Mouse (Mus musculus) heart, embryonic 11.5 days (tissue): ENCODE measurements around the gene Cpox. TPM values are rescaled to one million over a fixed set of nuclear protein-coding genes. Genes with fewer than 3 reads are reported as not detected.

Experiments used
- ATAC-seq: fragments of 200-750 bp; cut with Nextera tagmentation; replicated peaks from 2 replicates; pipeline ENCODE4 v1.8.0; 2017; ENCODE audit warnings: moderate library complexity; ENCODE audit not compliant: insufficient number of reproducible peaks, low FRiP score, low TSS enrichment
- H3K27ac ChIP-seq: fragments of 300-500 bp; sonication (generic); 2 replicates; pipeline ENCODE4 v1.5.1; 2014; ENCODE audit warnings: mild to moderate bottlenecking, low read depth, low read length
- H3K27me3 ChIP-seq: fragments of 300-500 bp; sonication (generic); 2 replicates; pipeline ENCODE4 v1.6.1; 2014; ENCODE audit warnings: mild to moderate bottlenecking, low read length, mixed read lengths; ENCODE audit not compliant: control insufficient read depth, insufficient read depth
- H3K36me3 ChIP-seq: fragments of 300-500 bp; sonication (generic); 2 replicates; pipeline ENCODE4 v1.6.1; 2014; ENCODE audit warnings: mild to moderate bottlenecking, low read length, moderate library complexity, mixed read lengths; ENCODE audit not compliant: control insufficient read depth, insufficient read depth
- H3K4me1 ChIP-seq: fragments of 300-500 bp; sonication (generic); 2 replicates; pipeline ENCODE4 v1.6.1; 2014; ENCODE audit warnings: low read length; ENCODE audit not compliant: control insufficient read depth, insufficient read depth
- H3K4me2 ChIP-seq: fragments of 300-500 bp; sonication (generic); 2 replicates; pipeline ENCODE4 v1.6.1; 2014; ENCODE audit warnings: mild to moderate bottlenecking, moderate library complexity
- H3K4me3 ChIP-seq: fragments of 300-500 bp; sonication (generic); 2 replicates; pipeline ENCODE4 v1.5.1; 2014; ENCODE audit warnings: low read depth, low read length
- H3K9ac ChIP-seq: fragments of 300-500 bp; sonication (generic); 2 replicates; pipeline ENCODE4 v1.6.1; 2014; ENCODE audit warnings: mild to moderate bottlenecking, low read depth, low read length, moderate library complexity
- H3K9me3 ChIP-seq: fragments of 300-500 bp; sonication (generic); replicated peaks from 2 replicates; pipeline ENCODE4 v1.6.1; 2016; ENCODE audit warnings: low read length; ENCODE audit not compliant: control insufficient read depth
- WGBS: fragments of 180-500 bp; shearing (Covaris S2); extraction: QIAGEN DNeasy Blood & Tissue Kit; methylation state at CpG from one replicate; pipeline ENCODE4 v1.1.7; 2014; ENCODE audit not compliant: insufficient replicate concordance; 5-methylcytosine and 5-hydroxymethylcytosine counted together
- polyA plus RNA-seq: library from polyadenylated mRNA; unstranded; fragments of >200 nt; fragmentation: Nextera tagmentation; extraction: Ambion mirVana; gene quantifications from 2 replicates; pipeline ENCODE4 v1.2.1, GENCODE M21; 2014

Cpox gene
- polyA plus RNA-seq, 1 experiment from 2014 or later = 67.7 TPM

DNA sequence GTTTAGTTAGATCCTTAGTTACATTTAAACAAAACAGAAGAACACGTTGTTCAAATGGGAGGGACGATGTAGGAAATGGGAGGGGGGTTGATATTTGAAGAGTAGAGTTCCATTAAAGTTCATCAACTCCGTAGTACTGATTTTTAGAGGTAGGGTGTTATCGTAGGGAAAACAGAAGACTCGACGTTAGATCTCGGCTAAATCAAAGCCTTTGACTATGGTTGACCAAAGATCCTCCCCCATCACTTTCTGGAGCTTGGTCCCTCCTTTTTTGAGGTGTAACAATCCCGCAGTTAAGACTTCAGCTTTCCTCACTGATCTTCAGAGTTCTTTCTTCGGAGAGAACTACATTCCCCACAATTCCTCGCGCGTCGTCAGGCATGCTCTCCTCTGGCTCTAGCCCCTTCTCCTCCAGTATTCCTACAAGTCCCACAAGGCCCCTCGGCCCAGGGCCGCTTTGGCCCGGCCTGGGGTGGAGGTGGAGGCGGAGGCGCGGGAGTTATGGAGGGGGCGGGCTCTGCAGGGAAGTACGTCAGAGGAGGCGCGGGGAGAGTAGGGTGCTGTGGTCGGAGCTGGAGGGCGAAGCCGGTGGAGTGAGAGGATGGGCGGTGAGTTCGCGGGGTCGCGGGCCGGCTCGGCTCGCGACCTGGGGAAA lies 57.5 kb downstream of the Cpox start, which contains the start of gene Cldnd1:
Gene Cldnd1, plus strand, starts transcription at position 434 of the 655 bp plus-strand sequence.
- H3K9me3 ChIP-seq = no peaks in the 10 kb centered on the region
- 2% methylated on average over 35 of the region's 35 CpGs for WGBS
- peaks cover 5% of the 10 kb centered on the region for H3K4me1 ChIP-seq
- peak within 1 kb of the TSS; percentile 83 for H3K9ac ChIP-seq
- peak; percentile 100 for ATAC-seq
- H3K27ac ChIP-seq = peak within 1 kb of the TSS; percentile 85
- H3K4me3 ChIP-seq = peak within 1 kb of the TSS; percentile 72
- peak within 1 kb of the TSS; percentile 80 for H3K4me2 ChIP-seq
- H3K36me3 ChIP-seq = peaks cover 14% of the 10 kb centered on the region; the same call in 1 of the 2 replicates
- no peaks in the 10 kb centered on the region for H3K27me3 ChIP-seq

DNA sequence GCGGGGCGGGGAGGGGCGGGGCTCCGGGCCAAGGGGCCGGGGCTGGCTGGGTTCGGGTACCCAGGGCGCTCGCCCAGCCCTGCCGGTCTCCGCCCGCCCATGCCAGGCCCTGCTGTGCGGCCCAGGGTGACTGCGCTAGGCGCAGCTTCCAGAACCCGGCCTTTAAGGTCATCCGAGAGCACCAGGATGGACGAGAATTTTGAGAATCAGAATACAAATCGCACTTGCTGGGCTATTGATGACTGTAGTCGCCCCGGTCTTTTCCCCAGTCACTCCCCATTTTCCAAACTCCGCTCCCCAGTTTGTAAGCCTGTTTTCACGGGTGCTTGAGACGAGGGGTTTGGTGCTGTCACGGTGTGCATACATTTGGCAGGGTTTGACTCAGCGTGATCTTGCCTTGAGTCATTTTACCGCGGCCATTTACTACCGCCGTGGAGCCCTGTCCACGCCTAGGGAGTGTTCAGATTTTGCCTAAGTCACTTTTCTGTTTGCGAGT lies 58.1 kb downstream of the Cpox start:
- ATAC-seq = peak; percentile 90

DNA sequence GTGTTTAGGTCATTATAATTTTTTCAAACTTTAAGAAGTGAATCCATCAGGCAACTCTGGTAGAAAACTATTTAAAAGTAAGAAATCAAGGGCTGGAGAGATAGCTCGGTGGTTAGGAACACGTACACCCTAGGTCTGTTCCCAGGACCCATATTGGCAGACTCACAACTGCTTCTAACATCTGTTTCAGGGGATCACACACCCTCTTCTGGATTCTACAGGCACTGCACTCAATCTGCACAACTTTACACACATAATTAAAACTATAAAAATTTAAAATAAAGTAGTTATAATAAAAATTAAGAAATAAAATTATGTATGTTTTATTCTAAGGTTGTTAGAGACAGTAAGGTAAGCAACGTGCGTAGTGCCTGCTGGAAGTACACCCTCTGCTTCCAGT lies 68.1 kb downstream of the Cpox start:
- Histone ChIP-seq H3K27me3 (no peaks in the 10 kb centered on the region), H3K27ac (no peak overlapping the region), H3K4me3 (no peak overlapping the region), H3K4me2 (no peak overlapping the region), H3K9me3 (no peaks in the 10 kb centered on the region), H3K36me3 (peaks cover 4% of the 10 kb centered on the region; the same call in 1 of the 2 replicates), H3K4me1 (no peaks in the 10 kb centered on the region), H3K9ac (no peak overlapping the region)
- WGBS = 83% methylated on average over 4 of the region's 4 CpGs
- no peak for ATAC-seq

More for the DNA sequence above, 58.1 kb downstream of the Cpox start:
- H3K4me1 ChIP-seq = peaks cover 5% of the 10 kb centered on the region
- peak overlapping the region; percentile 83 for H3K9ac ChIP-seq
- peak overlapping the region; percentile 85 for H3K27ac ChIP-seq
- peak overlapping the region; percentile 80 for H3K4me2 ChIP-seq
- H3K4me3 ChIP-seq = peak overlapping the region; percentile 72
- H3K27me3 ChIP-seq = no peaks in the 10 kb centered on the region
- H3K9me3 ChIP-seq = no peaks in the 10 kb centered on the region
- peaks cover 19% of the 10 kb centered on the region; the same call in 1 of the 2 replicates for H3K36me3 ChIP-seq
- WGBS = 1% methylated on average over 27 of the region's 31 CpGs

DNA sequence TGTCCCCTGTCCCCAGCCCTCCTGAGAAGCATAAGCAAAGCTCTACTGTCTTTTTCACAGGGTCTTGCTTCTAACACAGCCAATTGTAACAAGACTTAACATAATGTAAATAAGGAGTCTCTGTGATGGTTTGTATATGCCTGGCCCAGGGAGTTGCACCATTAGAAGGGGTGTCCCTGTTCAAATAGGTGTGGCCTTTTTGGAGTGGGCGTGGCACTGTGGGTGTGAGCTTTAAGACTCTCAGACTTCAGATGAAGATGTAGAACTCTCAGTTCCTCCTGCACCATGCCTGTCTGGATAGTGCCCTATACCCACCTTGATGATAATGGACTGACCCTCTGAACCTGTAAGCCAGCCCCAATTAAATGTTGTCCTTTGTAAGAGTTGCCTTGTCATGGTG lies 68.7 kb downstream of the Cpox start:
- no peak for ATAC-seq
- H3K27ac ChIP-seq = no peak overlapping the region
- no peak overlapping the region for H3K4me3 ChIP-seq
- no peaks in the 10 kb centered on the region for H3K9me3 ChIP-seq
- no peaks in the 10 kb centered on the region for H3K4me1 ChIP-seq
- no peaks in the 10 kb centered on the region for H3K27me3 ChIP-seq
- WGBS = 91% methylated on average over 1 of the region's 1 CpGs
- no peak overlapping the region for H3K9ac ChIP-seq
- H3K36me3 ChIP-seq = peaks cover 3% of the 10 kb centered on the region; the same call in 1 of the 2 replicates
- no peak overlapping the region for H3K4me2 ChIP-seq

DNA sequence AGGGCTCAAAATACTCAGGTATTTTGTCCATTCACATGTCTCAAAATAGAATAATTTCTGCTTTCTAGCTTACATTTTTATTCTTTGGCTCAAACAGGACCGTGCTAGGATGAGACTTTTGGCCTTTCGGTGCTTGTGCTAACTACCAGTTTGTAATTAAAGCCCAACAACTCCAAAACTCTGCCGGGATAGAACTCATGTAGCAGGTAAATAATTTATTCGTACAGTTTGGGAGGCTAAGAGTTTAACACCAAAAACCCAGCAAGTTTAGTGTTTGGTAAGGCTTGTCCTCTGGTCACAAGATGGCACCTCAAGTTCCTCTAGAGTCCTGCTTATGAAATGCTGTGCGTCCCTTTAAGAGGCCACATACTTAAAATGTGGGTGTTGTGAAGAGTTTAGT lies 70.7 kb downstream of the Cpox start:
- no peaks in the 10 kb centered on the region for H3K4me1 ChIP-seq
- no peak for ATAC-seq
- 85% methylated on average over 5 of the region's 5 CpGs for WGBS

DNA sequence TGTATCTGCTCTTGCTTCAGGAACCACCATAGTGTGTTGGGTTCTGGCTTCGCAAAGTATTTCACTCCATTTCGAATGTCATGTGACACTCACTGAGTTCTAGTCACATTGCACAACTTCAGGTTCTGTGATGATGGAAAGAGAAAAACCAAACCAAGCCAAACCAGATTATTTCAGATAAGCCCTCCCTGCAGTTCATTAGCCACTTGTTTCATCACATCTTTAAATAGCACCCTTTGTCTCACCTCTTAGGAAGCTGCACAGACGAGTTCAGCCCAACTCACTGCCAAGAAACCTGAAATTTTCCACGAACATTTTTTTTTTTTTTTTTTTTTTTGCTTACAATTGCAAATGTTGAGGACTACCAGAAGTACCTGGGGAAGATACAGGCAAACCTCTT lies 76.6 kb downstream of the Cpox start:
- no peak overlapping the region for H3K4me2 ChIP-seq
- no peak overlapping the region for H3K9ac ChIP-seq
- no peak overlapping the region for H3K4me3 ChIP-seq
- 40% methylated on average over 4 of the region's 4 CpGs for WGBS
- no peaks in the 10 kb centered on the region for H3K9me3 ChIP-seq
- no peaks in the 10 kb centered on the region for H3K4me1 ChIP-seq
- H3K27me3 ChIP-seq = no peaks in the 10 kb centered on the region
- no peak for ATAC-seq
- H3K27ac ChIP-seq = no peak overlapping the region
- no peaks in the 10 kb centered on the region for H3K36me3 ChIP-seq

More for the DNA sequence above, 70.7 kb downstream of the Cpox start:
- H3K27me3 ChIP-seq = no peaks in the 10 kb centered on the region
- H3K4me2 ChIP-seq = no peak overlapping the region
- no peaks in the 10 kb centered on the region for H3K36me3 ChIP-seq
- H3K9me3 ChIP-seq = no peaks in the 10 kb centered on the region
- H3K4me3 ChIP-seq = no peak overlapping the region
- no peak overlapping the region for H3K9ac ChIP-seq
- no peak overlapping the region for H3K27ac ChIP-seq

DNA sequence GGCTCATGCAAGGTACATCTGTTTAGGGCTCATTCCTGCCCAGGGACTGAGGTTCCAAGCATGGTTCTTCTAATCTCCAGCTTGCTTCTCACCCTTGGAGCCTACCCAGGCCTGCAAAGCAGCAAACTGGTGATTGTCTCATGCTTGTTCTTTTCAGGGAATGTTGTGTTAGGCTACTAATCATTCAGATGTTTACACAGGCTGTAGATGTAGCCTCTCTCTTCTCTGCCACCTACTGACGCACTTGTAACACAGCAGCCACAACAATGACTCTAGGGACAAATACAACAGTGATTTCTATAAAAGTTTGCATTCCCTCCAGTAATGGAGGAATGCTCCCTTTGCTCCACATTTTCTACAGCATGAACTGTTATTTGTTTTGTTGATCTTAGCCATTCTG lies 81.2 kb downstream of the Cpox start:
- H3K9me3 ChIP-seq = no peaks in the 10 kb centered on the region
- no peaks in the 10 kb centered on the region for H3K27me3 ChIP-seq
- no peak for ATAC-seq
- H3K27ac ChIP-seq = no peak overlapping the region
- H3K4me2 ChIP-seq = no peak overlapping the region
- H3K9ac ChIP-seq = no peak overlapping the region
- no peaks in the 10 kb centered on the region for H3K36me3 ChIP-seq
- H3K4me1 ChIP-seq = no peaks in the 10 kb centered on the region
- H3K4me3 ChIP-seq = no peak overlapping the region
- 23% methylated on average over 1 of the region's 1 CpGs for WGBS

DNA sequence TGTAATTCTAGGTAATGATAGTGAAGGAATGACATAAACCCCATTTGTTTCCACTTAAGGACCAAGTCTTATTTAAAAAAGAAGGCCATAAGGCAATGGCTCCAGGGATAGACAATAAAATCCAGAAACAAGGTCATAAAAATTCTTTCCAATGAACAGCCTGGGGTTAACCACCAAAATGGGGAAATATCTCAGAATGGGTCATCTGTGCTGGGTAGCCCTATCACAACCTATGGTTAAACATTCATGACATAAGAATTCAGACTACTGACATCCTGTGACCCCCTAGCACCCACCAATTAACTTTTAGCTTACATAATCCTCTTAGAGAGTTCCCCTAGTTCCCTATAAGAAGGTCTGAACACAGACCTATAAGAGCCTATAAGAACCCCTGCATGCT lies 86.1 kb downstream of the Cpox start:
- Histone ChIP-seq H3K9ac (no peak overlapping the region), H3K9me3 (no peaks in the 10 kb centered on the region), H3K4me3 (no peak overlapping the region), H3K4me2 (no peak overlapping the region), H3K4me1 (no peaks in the 10 kb centered on the region), H3K27me3 (no peaks in the 10 kb centered on the region), H3K36me3 (no peaks in the 10 kb centered on the region), H3K27ac (no peak overlapping the region)
- no peak for ATAC-seq

DNA sequence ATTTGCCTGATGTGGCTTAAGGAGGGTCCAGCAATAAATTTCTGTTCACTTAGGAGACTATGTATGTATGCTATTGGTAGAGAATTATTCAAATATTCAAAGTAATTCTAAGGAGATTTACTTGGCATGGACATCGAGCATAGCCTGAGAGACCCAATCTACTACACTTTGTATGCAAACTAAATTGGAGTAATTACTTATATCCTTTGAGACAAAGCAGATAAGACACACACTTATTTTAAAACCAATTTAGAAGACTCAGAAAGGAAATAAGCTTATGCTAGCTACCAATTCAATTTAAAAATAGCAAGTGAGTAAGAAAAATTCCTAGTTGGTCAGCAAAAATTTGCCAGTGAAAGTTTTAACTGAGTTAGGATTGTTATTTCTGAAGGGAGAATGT lies 93.0 kb downstream of the Cpox start, which contains the start of gene Olfr172:
Gene Olfr172, minus strand, starts transcription at position 101 of the 400 bp plus-strand sequence.
- no peaks in the 10 kb centered on the region for H3K4me1 ChIP-seq
- no peak for ATAC-seq
- WGBS = 80% methylated on average over 1 of the region's 1 CpGs

More for the DNA sequence above, 93.0 kb downstream of the Cpox start, which contains the start of gene Olfr172:
- no peak within 1 kb of the TSS for H3K4me3 ChIP-seq
- no peaks in the 10 kb centered on the region for H3K9me3 ChIP-seq
- H3K9ac ChIP-seq = no peak within 1 kb of the TSS
- no peaks in the 10 kb centered on the region for H3K27me3 ChIP-seq
- H3K27ac ChIP-seq = no peak within 1 kb of the TSS
- H3K4me2 ChIP-seq = no peak within 1 kb of the TSS
- no peaks in the 10 kb centered on the region for H3K36me3 ChIP-seq
